Mouse (Mus musculus) G1E (cell line): ENCODE measurements around the gene Wwox. TPM values are rescaled to one million over a fixed set of nuclear protein-coding genes. Genes with fewer than 3 reads are reported as not detected.

Experiments used
- ATAC-seq: 2 replicates; pipeline ENCODE4 v1.8.0; 2016; ENCODE audit warnings: mild to moderate bottlenecking; ENCODE audit not compliant: insufficient number of reproducible peaks, poor library complexity, low FRiP score, severe bottlenecking; ENCODE audit errors: extremely low read depth
- DNase-seq: peaks from one replicate; pipeline ENCODE4 v3.0.0; 2012; ENCODE audit warnings: low spot score
- H3K27me3 ChIP-seq: 2 replicates; pipeline ENCODE4 v1.6.1; 2012; ENCODE audit warnings: mild to moderate bottlenecking, low read length, inconsistent platforms; ENCODE audit not compliant: insufficient read depth
- H3K36me3 ChIP-seq: replicated peaks from 2 replicates; pipeline ENCODE3; 2012; ENCODE audit warnings: mild to moderate bottlenecking, inconsistent platforms
- H3K4me1 ChIP-seq: 2 replicates; pipeline ENCODE4 v1.6.1; 2012; ENCODE audit warnings: low read depth, low read length, inconsistent platforms, mixed read lengths; ENCODE audit not compliant: insufficient read depth
- H3K4me3 ChIP-seq: 2 replicates; pipeline ENCODE4 v1.5.1; 2012; ENCODE audit warnings: low read depth, mild to moderate bottlenecking, inconsistent platforms, low read length, moderate library complexity, mixed read lengths
- H3K9me3 ChIP-seq: replicated peaks from 2 replicates; pipeline ENCODE4 v1.6.1; 2012; ENCODE audit warnings: inconsistent platforms
- CTCF ChIP-seq: IDR thresholded peaks from 2 replicates; pipeline ENCODE4 v1.5.1; 2012; ENCODE audit warnings: low read depth, low read length, inconsistent platforms, mixed read lengths
- GATA1 ChIP-seq: IDR thresholded peaks from 2 replicates; pipeline ENCODE4 v1.6.1; 2012; ENCODE audit warnings: borderline replicate concordance, low read length, inconsistent platforms, mixed read lengths
- GATA2 ChIP-seq: IDR thresholded peaks from 2 replicates; pipeline ENCODE4 v1.6.1; 2012; ENCODE audit warnings: low read depth, low read length, inconsistent platforms, borderline replicate concordance
- POLR2AphosphoS5 ChIP-seq: IDR thresholded peaks from 2 replicates; pipeline ENCODE4 v1.6.1; 2012; ENCODE audit warnings: low read depth, low read length, inconsistent platforms; ENCODE audit not compliant: insufficient replicate concordance
- TAL1 ChIP-seq: conservative IDR thresholded peaks from 2 replicates; pipeline ENCODE4 v1.6.1; 2012; ENCODE audit warnings: low read depth, low read length, inconsistent platforms, mixed read lengths
- polyA plus RNA-seq: library from polyadenylated mRNA; stranded (reverse); fragments of >175 nt; gene quantifications from 2 replicates; pipeline ENCODE4 v1.2.3, GENCODE M21; 2012
- total RNA-seq, 2 experiments: library from RNA; stranded (forward) in 1 of 2; stranded (reverse) in 1 of 2; fragments of 200-1000 nt in 1 of 2; fragments of >200 nt in 1 of 2; fragmentation: Nextera tagmentation in 1 of 2; gene quantifications; 2 replicates each; pipeline ENCODE4 v1.2.3; 2014 to 2017

Wwox gene
- total and polyA plus RNA-seq, 3 experiments: 5.8 to 33.9 (median 7.2) TPM

GRCm38 (mm10) chr8:114853765-114854164 is 414.3 kb downstream of the Wwox start:
- no peak for DNase-seq
- no peak overlapping the region for H3K4me3 ChIP-seq
- peaks cover 63% of the 10 kb centered on the region for H3K9me3 ChIP-seq
- H3K27me3 ChIP-seq: no peaks in the 10 kb centered on the region; the same call in 1 of the 2 replicates
- no peaks in the 10 kb centered on the region for H3K4me1 ChIP-seq
- ATAC-seq: no peak
- H3K36me3 ChIP-seq: no peaks in the 10 kb centered on the region
- no peak for TF ChIP-seq TAL1
- TF ChIP-seq POLR2AphosphoS5: no peak
- no peak for TF ChIP-seq CTCF
- TF ChIP-seq GATA2: no peak
- no peak for TF ChIP-seq GATA1

- TF ChIP-seq TAL1 (no peak), GATA2 (no peak), GATA1 (no peak), CTCF (no peak), POLR2AphosphoS5 (no peak)
- Histone ChIP-seq H3K36me3 (no peaks in the 10 kb centered on the region), H3K9me3 (peaks cover 51% of the 10 kb centered on the region), H3K4me1 (no peaks in the 10 kb centered on the region), H3K27me3 (no peaks in the 10 kb centered on the region; the same call in 1 of the 2 replicates), H3K4me3 (no peak overlapping the region)
- DNase-seq (no peak), ATAC-seq (no peak)
Observed at GRCm38 (mm10) chr8:114855833-114856232, 416.4 kb downstream of the Wwox start.

- DNase-seq (no peak), ATAC-seq (no peak)
- Histone ChIP-seq H3K4me3 (no peak overlapping the region), H3K27me3 (no peaks in the 10 kb centered on the region), H3K9me3 (peaks cover 64% of the 10 kb centered on the region), H3K36me3 (no peaks in the 10 kb centered on the region), H3K4me1 (no peaks in the 10 kb centered on the region)
- TF ChIP-seq CTCF (no peak), POLR2AphosphoS5 (no peak), GATA2 (no peak)
Observed at GRCm38 (mm10) chr8:114865911-114866310, 426.5 kb downstream of the Wwox start.

- Histone ChIP-seq H3K36me3 (no peaks in the 10 kb centered on the region), H3K9me3 (peaks cover 65% of the 10 kb centered on the region), H3K4me1 (no peaks in the 10 kb centered on the region), H3K27me3 (no peaks in the 10 kb centered on the region), H3K4me3 (no peak overlapping the region)
- no peak for DNase-seq
- TF ChIP-seq GATA1 (no peak), POLR2AphosphoS5 (no peak), GATA2 (no peak), CTCF (no peak)
- no peak for ATAC-seq
Observed at GRCm38 (mm10) chr8:114869321-114869720, 429.9 kb downstream of the Wwox start.

- Histone ChIP-seq H3K4me1 (no peaks in the 10 kb centered on the region), H3K9me3 (peaks cover 62% of the 10 kb centered on the region), H3K36me3 (no peaks in the 10 kb centered on the region), H3K27me3 (no peaks in the 10 kb centered on the region), H3K4me3 (no peak overlapping the region)
- ATAC-seq (no peak), DNase-seq (no peak)
- TF ChIP-seq CTCF (no peak), TAL1 (no peak), POLR2AphosphoS5 (no peak), GATA1 (no peak), GATA2 (no peak)
Observed at GRCm38 (mm10) chr8:114870410-114870809, 431.0 kb downstream of the Wwox start.

- Histone ChIP-seq H3K4me3 (no peak overlapping the region), H3K4me1 (no peaks in the 10 kb centered on the region), H3K27me3 (no peaks in the 10 kb centered on the region), H3K9me3 (peaks cover 61% of the 10 kb centered on the region), H3K36me3 (no peaks in the 10 kb centered on the region)
- ATAC-seq (no peak), DNase-seq (no peak)
- TF ChIP-seq POLR2AphosphoS5 (no peak), GATA2 (no peak), TAL1 (no peak), GATA1 (no peak)
Observed at GRCm38 (mm10) chr8:114872491-114872890, 433.0 kb downstream of the Wwox start.

- Histone ChIP-seq H3K9me3 (peaks cover 71% of the 10 kb centered on the region), H3K36me3 (no peaks in the 10 kb centered on the region), H3K4me1 (no peaks in the 10 kb centered on the region), H3K27me3 (no peaks in the 10 kb centered on the region), H3K4me3 (no peak overlapping the region)
- no peak for ATAC-seq
- TF ChIP-seq TAL1 (no peak), GATA1 (no peak), GATA2 (no peak), CTCF (no peak), POLR2AphosphoS5 (no peak)
- no peak for DNase-seq
Observed at GRCm38 (mm10) chr8:114875161-114875560, 435.7 kb downstream of the Wwox start.
